Mouse (Mus musculus): ENCODE measurements around the gene Lce1a2.
"Not testable (repeated sequence)": the region's sequence is repeated elsewhere in the genome, so short reads cannot be mapped to it uniquely, and the experiment has no call there.

Gene Lce1a2

GRCm38 (mm10) chr3:92670215-92670614 lies at the start of gene Lce1a2:
Gene Lce1a2 (minus strand): TSS chr3:92670315.
- CTCF ChIA-PET = no interaction called here

- CTCF ChIA-PET = no interaction called here
Observed at GRCm38 (mm10) chr3:92715122-92715521, 45.0 kb upstream of the Lce1a2 start.

- CTCF ChIA-PET = no interaction called here
Observed at GRCm38 (mm10) chr3:92708974-92709373, 38.9 kb upstream of the Lce1a2 start, which contains the start of gene Lce1e. Gene Lce1e (minus strand): TSS chr3:92709074.

GRCm38 (mm10) chr3:92694613-92695012 lies 24.5 kb upstream of the Lce1a2 start:
- CTCF ChIA-PET = no interaction called here

GRCm38 (mm10) chr3:92691688-92692087 lies 21.6 kb upstream of the Lce1a2 start:
- CTCF ChIA-PET = no interaction called here

- CTCF ChIA-PET = not testable (repeated sequence)
Observed at GRCm38 (mm10) chr3:92689154-92689553, 19.0 kb upstream of the Lce1a2 start.

GRCm38 (mm10) chr3:92687110-92687509 lies 17.0 kb upstream of the Lce1a2 start, which contains the start of gene Lce1d:
Gene Lce1d (minus strand): TSS chr3:92687210.
- CTCF ChIA-PET = no interaction called here

GRCm38 (mm10) chr3:92678947-92679346 lies 8.8 kb upstream of the Lce1a2 start, which contains the start of gene Lce1c:
Gene Lce1c (plus strand): TSS chr3:92679247.
- CTCF ChIA-PET = no interaction called here

- CTCF ChIA-PET = no interaction called here
Observed at GRCm38 (mm10) chr3:92656826-92657225, 13.3 kb downstream of the Lce1a2 start, which contains the start of gene Lce1b. Gene Lce1b (minus strand): TSS chr3:92656926.

GRCm38 (mm10) chr3:92648207-92648606 lies 21.9 kb downstream of the Lce1a2 start, which contains the start of gene Lce1a1:
Gene Lce1a1 (minus strand): TSS chr3:92648307.
- CTCF ChIA-PET = no interaction called here

GRCm38 (mm10) chr3:92639854-92640253 lies 30.3 kb downstream of the Lce1a2 start:
- CTCF ChIA-PET = no interaction called here

GRCm38 (mm10) chr3:92638653-92638991 lies 31.5 kb downstream of the Lce1a2 start:
- CTCF ChIA-PET = no interaction called here

GRCm38 (mm10) chr3:92637745-92638652 lies 32.1 kb downstream of the Lce1a2 start:
- CTCF ChIA-PET = no interaction called here

- CTCF ChIA-PET = no interaction called here
Observed at GRCm38 (mm10) chr3:92621560-92621959, 48.6 kb downstream of the Lce1a2 start, which contains the start of gene Lce6a. Gene Lce6a (minus strand): TSS chr3:92621660.
